Comparison of ENCODE assay signal across 12 mouse cellular contexts in the genomic region with DNA sequence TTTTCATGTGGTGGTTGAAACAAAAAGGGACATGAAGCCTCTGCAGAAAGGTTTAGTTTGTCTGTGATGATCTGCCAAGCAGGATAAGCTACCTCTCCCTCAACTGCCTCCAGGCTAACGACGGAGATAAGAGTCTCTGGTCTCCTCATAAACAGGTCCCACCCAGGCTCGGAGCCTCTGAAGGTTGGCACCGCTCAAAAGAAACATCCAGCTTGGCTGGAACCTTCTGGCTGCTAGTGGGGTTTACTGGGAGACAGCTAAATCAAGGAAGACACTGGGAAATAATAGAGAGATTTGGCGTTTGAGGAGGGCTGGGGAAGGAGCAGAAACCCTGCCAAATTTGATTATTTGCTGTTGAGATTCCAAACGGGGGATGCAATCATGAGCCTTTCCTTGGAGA.
DNase-seq lines count a peak whose midpoint lies in the region; ATAC-seq and TF ChIP-seq lines count a peak whose summit lies in the region.
"Had no signal": no experiment of that assay in that cellular context is flagged by ENCODE, and none has a peak within 500 bp of the region (broad histone marks: within the 10 kb centered on the region; RNA-seq: fewer than 3 reads in every experiment).

No protein-coding gene starts in this region.

- WGBS in limb, embryonic 14.5 days = 23% methylated on average over 6 of the region's 6 CpGs
- 50% methylated on average over 6 of the region's 6 CpGs for WGBS in limb, embryonic 10.5 days
- WGBS in embryonic facial prominence, embryonic 10.5 days = 54% methylated on average over 6 of the region's 6 CpGs
- 37% methylated on average over 6 of the region's 6 CpGs for WGBS in liver, embryonic 11.5 days
- 62% methylated on average over 6 of the region's 6 CpGs for WGBS in kidney, embryonic 14.5 days

- no peaks in the 10 kb centered on the region for H3K27me3 ChIP-seq in limb, embryonic 14.5 days (ENCODE audit: control insufficient read depth, insufficient read depth, low read length)
- H3K27me3 ChIP-seq in limb, embryonic 10.5 days (ENCODE audit: low read depth, poor library complexity, severe bottlenecking) = no peaks in the 10 kb centered on the region
- no peaks in the 10 kb centered on the region for H3K27me3 ChIP-seq in embryonic facial prominence, embryonic 10.5 days (replicated peaks; ENCODE audit: low read depth, poor library complexity, severe bottlenecking)
- H3K27me3 ChIP-seq in liver, embryonic 11.5 days (replicated peaks; ENCODE audit: control insufficient read depth, insufficient read depth, low read length) = no peaks in the 10 kb centered on the region
- H3K27me3 ChIP-seq in kidney, embryonic 14.5 days (ENCODE audit: control insufficient read depth, insufficient read depth, low read length) = no peaks in the 10 kb centered on the region

- peak; percentile 48 for DNase-seq in limb, embryonic 14.5 days (ENCODE audit: low spot score)
- DNase-seq in limb, embryonic 10.5 days (ENCODE audit: low spot score) = no peak
- peak; percentile 79 for DNase-seq in brain, embryonic 14.5 days (ENCODE audit: low read depth)
- no peak for DNase-seq in embryonic facial prominence, embryonic 10.5 days (ENCODE audit: low spot score)
- DNase-seq in liver, embryonic 11.5 days (ENCODE audit: low spot score) = no peak
- DNase-seq in frontal cortex, postnatal 36 days (ENCODE audit: low spot score in 2 of 2) = no peak
- no peak for DNase-seq in left cerebral cortex, postnatal 10 days (ENCODE audit: extremely low spot score in 1 of 2, low spot score in 2 of 2)
- DNase-seq: gastrocnemius, postnatal 14 days; kidney, adult 8-10 months; lung, postnatal 10 days; thymus, adult 18-20 months had no signal

- no peak overlapping the region for H3K27ac ChIP-seq in limb, embryonic 14.5 days (replicated peaks; ENCODE audit: low read depth, low read length)
- no peak overlapping the region for H3K27ac ChIP-seq in limb, embryonic 10.5 days
- peak overlapping the region; percentile 44; the same call in 1 of the 2 replicates for H3K27ac ChIP-seq in embryonic facial prominence, embryonic 10.5 days (replicated peaks)
- no peak overlapping the region; the same call in 1 of the 2 replicates for H3K27ac ChIP-seq in liver, embryonic 11.5 days (ENCODE audit: low read depth, low read length)
- H3K27ac ChIP-seq in kidney, embryonic 14.5 days (ENCODE audit: low read depth, low read length) = no peak overlapping the region

- H3K9me3 ChIP-seq in limb, embryonic 14.5 days (ENCODE audit: control insufficient read depth, low read length) = no peaks in the 10 kb centered on the region
- no peaks in the 10 kb centered on the region for H3K9me3 ChIP-seq in limb, embryonic 10.5 days (replicated peaks)
- no peaks in the 10 kb centered on the region for H3K9me3 ChIP-seq in embryonic facial prominence, embryonic 10.5 days
- H3K9me3 ChIP-seq in liver, embryonic 11.5 days (ENCODE audit: control insufficient read depth, low read length) = no peaks in the 10 kb centered on the region
- no peaks in the 10 kb centered on the region for H3K9me3 ChIP-seq in kidney, embryonic 14.5 days (ENCODE audit: control insufficient read depth, low read length)

- no peak overlapping the region for H3K9ac ChIP-seq in limb, embryonic 14.5 days (ENCODE audit: low read depth, low read length, severe bottlenecking)
- H3K9ac ChIP-seq in liver, embryonic 11.5 days (ENCODE audit: low read depth, low read length) = no peak overlapping the region
- no peak overlapping the region for H3K9ac ChIP-seq in kidney, embryonic 14.5 days (ENCODE audit: low read depth, low read length)

- no peak for TF ChIP-seq POLR2A in limb, embryonic 14.5 days (IDR thresholded peaks at IDR 0.05; ENCODE audit: borderline replicate concordance, extremely low read depth, insufficient read depth, insufficient read length)
- TF ChIP-seq POLR2A in brain, embryonic 14.5 days (IDR thresholded peaks at IDR 0.05; ENCODE audit: borderline replicate concordance, extremely low read depth, insufficient read depth, insufficient read length, poor library complexity, severe bottlenecking) = no peak

- H3K4me2 ChIP-seq in limb, embryonic 14.5 days (replicated peaks; ENCODE audit: low read depth, low read length, severe bottlenecking) = no peak overlapping the region
- H3K4me2 ChIP-seq in liver, embryonic 11.5 days = peak overlapping the region; percentile 48
- H3K4me2 ChIP-seq in kidney, embryonic 14.5 days (replicated peaks; ENCODE audit: low read depth, low read length) = no peak overlapping the region

- intact Hi-C loops in left cerebral cortex, postnatal 10 days (cut with DNase I) = no loop called here

- H3K4me3 ChIP-seq in limb, embryonic 14.5 days (replicated peaks; ENCODE audit: low read length) = no peak overlapping the region
- no peak overlapping the region for H3K4me3 ChIP-seq in limb, embryonic 10.5 days
- no peak overlapping the region for H3K4me3 ChIP-seq in embryonic facial prominence, embryonic 10.5 days
- no peak overlapping the region for H3K4me3 ChIP-seq in liver, embryonic 11.5 days (ENCODE audit: low read depth, low read length)
- H3K4me3 ChIP-seq in kidney, embryonic 14.5 days (ENCODE audit: low read length) = no peak overlapping the region

- ATAC-seq in limb, embryonic 14.5 days (ENCODE audit: low FRiP score, low read depth) = no peak
- ATAC-seq in liver, embryonic 11.5 days (replicated peaks; ENCODE audit: low FRiP score) = peak; percentile 91
- no peak for ATAC-seq in kidney, embryonic 14.5 days (ENCODE audit: low FRiP score, low TSS enrichment)

- no peaks in the 10 kb centered on the region for H3K36me3 ChIP-seq in limb, embryonic 14.5 days (ENCODE audit: control insufficient read depth, insufficient read depth, low read length)
- no peaks in the 10 kb centered on the region for H3K36me3 ChIP-seq in limb, embryonic 10.5 days
- H3K36me3 ChIP-seq in embryonic facial prominence, embryonic 10.5 days (replicated peaks) = no peaks in the 10 kb centered on the region
- no peaks in the 10 kb centered on the region for H3K36me3 ChIP-seq in liver, embryonic 11.5 days (ENCODE audit: control insufficient read depth, insufficient read depth, low read length)
- no peaks in the 10 kb centered on the region for H3K36me3 ChIP-seq in kidney, embryonic 14.5 days (ENCODE audit: control insufficient read depth, insufficient read depth, low read length)

- H3K4me1 ChIP-seq in limb, embryonic 14.5 days (ENCODE audit: control insufficient read depth, insufficient read depth, low read length) = peaks cover 16% of the 10 kb centered on the region
- H3K4me1 ChIP-seq in limb, embryonic 10.5 days = peaks cover 20% of the 10 kb centered on the region
- H3K4me1 ChIP-seq in embryonic facial prominence, embryonic 10.5 days = peaks cover 21% of the 10 kb centered on the region
- H3K4me1 ChIP-seq in liver, embryonic 11.5 days (replicated peaks; ENCODE audit: control insufficient read depth, insufficient read depth, low read length) = peaks cover 16% of the 10 kb centered on the region
- no peaks in the 10 kb centered on the region for H3K4me1 ChIP-seq in kidney, embryonic 14.5 days (ENCODE audit: control insufficient read depth, insufficient read depth, low read length)

- no peak for TF ChIP-seq CTCF in brain, embryonic 14.5 days (IDR thresholded peaks at IDR 0.05; ENCODE audit: borderline replicate concordance, extremely low read depth, insufficient read depth, insufficient read length)

Comparison
In these comparisons a context has a peak if more than half of its experiments do, and no peak if none do; other contexts are left out.
1. DNase-seq: peak in limb, embryonic 14.5 days (single experiment) and brain, embryonic 14.5 days (single experiment); none in limb, embryonic 10.5 days (single experiment), embryonic facial prominence, embryonic 10.5 days (single experiment), liver, embryonic 11.5 days (single experiment), frontal cortex, postnatal 36 days (0 of 2) and left cerebral cortex, postnatal 10 days (0 of 2).